Mouse (Mus musculus): ENCODE data around the gene Suox.
A peak's percentile ranks its signal among the peaks of the same experiment; 100 is the strongest.
"Not testable (repeated sequence)": the region's sequence is repeated elsewhere in the genome, so short reads cannot be mapped to it uniquely, and the experiment has no call there.

The Suox gene

GRCm38 (mm10) chr10:128673763-128674468, at the start of gene Suox:
TSS of gene Suox (minus strand) at chr10:128674073.
- peak; percentile 87 to 91 for DNase-seq

- peak; percentile 69 to 84 for DNase-seq
Measured at GRCm38 (mm10) chr10:128715559-128716537, 42.0 kb upstream of the Suox start.

- DNase-seq, result not testable (repeated sequence)
Measured at GRCm38 (mm10) chr10:128711318-128711717, 37.4 kb upstream of the Suox start.

- peak in 1 of 2 experiments; percentile 41 for DNase-seq
Measured at GRCm38 (mm10) chr10:128705317-128705693, 31.4 kb upstream of the Suox start.

GRCm38 (mm10) chr10:128704491-128705316, 30.8 kb upstream of the Suox start, which contains the start of gene Cdk2:
TSS of gene Cdk2 (minus strand) at chr10:128705031.
- peak; percentile 92 to 94 for DNase-seq

- DNase-seq, result no peak
Measured at GRCm38 (mm10) chr10:128703895-128704294, 30.0 kb upstream of the Suox start, which contains the start of gene Pmel. TSS of gene Pmel (plus strand) at chr10:128704195.

- DNase-seq, result no peak
Measured at GRCm38 (mm10) chr10:128702328-128703007, 28.6 kb upstream of the Suox start.

GRCm38 (mm10) chr10:128700712-128701111, 26.8 kb upstream of the Suox start:
- DNase-seq, result no peak

- no peak for DNase-seq
Measured at GRCm38 (mm10) chr10:128699611-128700010, 25.7 kb upstream of the Suox start.

- no peak for DNase-seq
Measured at GRCm38 (mm10) chr10:128699006-128699405, 25.1 kb upstream of the Suox start.

- DNase-seq, result no peak
Measured at GRCm38 (mm10) chr10:128697072-128697725, 23.3 kb upstream of the Suox start.

- peak; percentile 98 to 99 for DNase-seq
Measured at GRCm38 (mm10) chr10:128695992-128696807, 22.3 kb upstream of the Suox start, which contains the start of gene Rab5b. TSS of gene Rab5b (minus strand) at chr10:128696264.

GRCm38 (mm10) chr10:128695411-128695991, 21.6 kb upstream of the Suox start:
- no peak for DNase-seq

- no peak for DNase-seq
Measured at GRCm38 (mm10) chr10:128674469-128675008, 666 bp upstream of the Suox start.

GRCm38 (mm10) chr10:128671148-128671547, 2.7 kb downstream of the Suox start:
- DNase-seq, result no peak

GRCm38 (mm10) chr10:128668790-128669672, 4.8 kb downstream of the Suox start:
- DNase-seq, result peak; percentile 67 to 73

- DNase-seq, result no peak
Measured at GRCm38 (mm10) chr10:128665806-128666205, 8.1 kb downstream of the Suox start.

GRCm38 (mm10) chr10:128665307-128665706, 8.6 kb downstream of the Suox start:
- no peak for DNase-seq

- no peak for DNase-seq
Measured at GRCm38 (mm10) chr10:128664808-128665207, 9.1 kb downstream of the Suox start.

Measured in thymus, postnatal 36 days (tissue).